Mouse (Mus musculus) kidney, postnatal 0 days (tissue): ENCODE data around the gene Leprot. TPM values are rescaled to one million over a fixed set of nuclear protein-coding genes. Genes with fewer than 3 reads are reported as not detected.

Experiments
- ATAC-seq: fragments of 200-750 bp; cut with Nextera tagmentation; replicated peaks from 2 replicates; pipeline ENCODE4 v1.8.0; 2017; ENCODE audit warnings: low read depth, moderate number of reproducible peaks, moderate TSS enrichment, moderate library complexity; ENCODE audit not compliant: low FRiP score
- DNase-seq: peaks from one replicate; pipeline ENCODE4 v3.0.0-alpha.2; 2016; ENCODE audit warnings: low spot score
- H3K27ac ChIP-seq: fragments of 300-500 bp; sonication (generic); 2 replicates; pipeline ENCODE4 v1.5.1; 2014; ENCODE audit warnings: mild to moderate bottlenecking
- H3K27me3 ChIP-seq: fragments of 300-500 bp; sonication (generic); 2 replicates; pipeline ENCODE4 v1.6.1; 2014; ENCODE audit warnings: low read length, mixed read lengths; ENCODE audit not compliant: insufficient read depth
- H3K36me3 ChIP-seq: fragments of 300-500 bp; sonication (generic); 2 replicates; pipeline ENCODE4 v1.6.1; 2014; ENCODE audit warnings: low read length, mixed read lengths; ENCODE audit not compliant: insufficient read depth
- H3K4me1 ChIP-seq: fragments of 300-500 bp; sonication (generic); replicated peaks from 2 replicates; pipeline ENCODE4 v1.6.1; 2014; ENCODE audit warnings: antibody characterized with exemption, low read length, mixed read lengths; ENCODE audit not compliant: insufficient read depth
- H3K4me2 ChIP-seq: fragments of 300-500 bp; sonication (generic); 2 replicates; pipeline ENCODE4 v1.6.1; 2014; ENCODE audit warnings: mild to moderate bottlenecking, low read length, moderate library complexity, mixed read lengths
- H3K4me3 ChIP-seq: fragments of 300-500 bp; sonication (generic); replicated peaks from 2 replicates; pipeline ENCODE4 v1.5.1; 2014; ENCODE audit warnings: low read depth, low read length
- H3K9ac ChIP-seq: fragments of 300-500 bp; sonication (generic); 2 replicates; pipeline ENCODE4 v1.6.1; 2014; ENCODE audit warnings: low read depth, low read length
- H3K9me3 ChIP-seq: fragments of 300-500 bp; sonication (generic); replicated peaks from 2 replicates; pipeline ENCODE4 v1.6.1; 2016; ENCODE audit warnings: low read length, inconsistent platforms, mixed read lengths
- CTCF ChIP-seq: IDR thresholded peaks from 2 replicates; pipeline ENCODE4 v1.5.1; 2016; ENCODE audit warnings: antibody characterized with exemption, low read depth, mild to moderate bottlenecking, moderate library complexity
- WGBS: fragments of 180-500 bp; shearing (Covaris S2); extraction: QIAGEN DNeasy Blood & Tissue Kit; methylation state at CpG from one replicate; pipeline ENCODE4 v1.1.7; 2014; 5-methylcytosine and 5-hydroxymethylcytosine counted together
- polyA plus RNA-seq: library from polyadenylated mRNA; unstranded; fragments of >200 nt; fragmentation: Nextera tagmentation; extraction: Ambion mirVana; gene quantifications from 2 replicates; pipeline ENCODE4 v1.2.1, GENCODE M21; 2015

The Leprot gene
- polyA plus RNA-seq, 1 experiment from 2014 or later: 113 TPM

- no peak overlapping the region for H3K9ac ChIP-seq
- H3K9me3 ChIP-seq: no peaks in the 10 kb centered on the region
- ATAC-seq (no peak), DNase-seq (no peak)
- 73% methylated on average over 4 of the region's 4 CpGs for WGBS
- no peak for TF ChIP-seq CTCF
- H3K4me1 ChIP-seq: no peaks in the 10 kb centered on the region
- H3K4me3 ChIP-seq: no peak overlapping the region
- H3K4me2 ChIP-seq: no peak overlapping the region
- no peak overlapping the region for H3K27ac ChIP-seq
- no peaks in the 10 kb centered on the region for H3K27me3 ChIP-seq
- H3K36me3 ChIP-seq: no peaks in the 10 kb centered on the region
Measured at GRCm38 (mm10) chr4:101689241-101689640, 41.7 kb downstream of the Leprot start.

- H3K27me3 ChIP-seq: no peaks in the 10 kb centered on the region
- no peak for DNase-seq
- no peak for ATAC-seq
- no peak overlapping the region for H3K27ac ChIP-seq
- no peaks in the 10 kb centered on the region for H3K4me1 ChIP-seq
- no peak overlapping the region for H3K9ac ChIP-seq
- 68% methylated on average over 5 of the region's 5 CpGs for WGBS
- H3K4me2 ChIP-seq: no peak overlapping the region
- no peaks in the 10 kb centered on the region for H3K36me3 ChIP-seq
- no peak overlapping the region for H3K4me3 ChIP-seq
- no peaks in the 10 kb centered on the region for H3K9me3 ChIP-seq
- TF ChIP-seq CTCF: no peak
Measured at GRCm38 (mm10) chr4:101689645-101690044, 42.1 kb downstream of the Leprot start.

GRCm38 (mm10) chr4:101692892-101693291, 45.4 kb downstream of the Leprot start:
- Histone ChIP-seq H3K4me2 (no peak overlapping the region), H3K27me3 (no peaks in the 10 kb centered on the region), H3K27ac (no peak overlapping the region), H3K4me3 (no peak overlapping the region), H3K9me3 (no peaks in the 10 kb centered on the region), H3K36me3 (no peaks in the 10 kb centered on the region), H3K4me1 (no peaks in the 10 kb centered on the region), H3K9ac (no peak overlapping the region)
- TF ChIP-seq CTCF: no peak
- 58% methylated on average over 4 of the region's 4 CpGs for WGBS
- no peak for ATAC-seq
- DNase-seq: no peak

GRCm38 (mm10) chr4:101694529-101694928, 47.0 kb downstream of the Leprot start:
- no peak for DNase-seq
- Histone ChIP-seq H3K36me3 (no peaks in the 10 kb centered on the region), H3K27me3 (no peaks in the 10 kb centered on the region), H3K4me2 (no peak overlapping the region), H3K9ac (no peak overlapping the region), H3K4me1 (no peaks in the 10 kb centered on the region), H3K9me3 (no peaks in the 10 kb centered on the region), H3K4me3 (no peak overlapping the region), H3K27ac (no peak overlapping the region)
- ATAC-seq: no peak
- TF ChIP-seq CTCF: no peak
- WGBS: 69% methylated on average over 6 of the region's 6 CpGs

- no peak for TF ChIP-seq CTCF
- H3K9ac ChIP-seq: no peak overlapping the region
- H3K9me3 ChIP-seq: no peaks in the 10 kb centered on the region
- H3K4me2 ChIP-seq: no peak overlapping the region
- ATAC-seq (no peak), DNase-seq (no peak)
- H3K4me1 ChIP-seq: no peaks in the 10 kb centered on the region
- no peaks in the 10 kb centered on the region for H3K27me3 ChIP-seq
- H3K36me3 ChIP-seq: no peaks in the 10 kb centered on the region
- H3K4me3 ChIP-seq: no peak overlapping the region
- no peak overlapping the region for H3K27ac ChIP-seq
- 83% methylated on average over 3 of the region's 3 CpGs for WGBS
Measured at GRCm38 (mm10) chr4:101697236-101697635, 49.7 kb downstream of the Leprot start.

- no peak for DNase-seq
- no peaks in the 10 kb centered on the region for H3K4me1 ChIP-seq
- no peak overlapping the region for H3K9ac ChIP-seq
- no peak for ATAC-seq
- no peaks in the 10 kb centered on the region for H3K36me3 ChIP-seq
- H3K4me3 ChIP-seq: no peak overlapping the region
- no peak overlapping the region for H3K4me2 ChIP-seq
- WGBS: 65% methylated on average over 1 of the region's 1 CpGs
- TF ChIP-seq CTCF: no peak
- H3K9me3 ChIP-seq: no peaks in the 10 kb centered on the region
- no peaks in the 10 kb centered on the region for H3K27me3 ChIP-seq
- H3K27ac ChIP-seq: no peak overlapping the region
Measured at GRCm38 (mm10) chr4:101699423-101699822, 51.9 kb downstream of the Leprot start.

GRCm38 (mm10) chr4:101700892-101701640, 53.5 kb downstream of the Leprot start:
- DNase-seq: no peak
- Histone ChIP-seq H3K4me2 (no peak overlapping the region), H3K9ac (no peak overlapping the region), H3K27ac (no peak overlapping the region), H3K36me3 (no peaks in the 10 kb centered on the region), H3K9me3 (no peaks in the 10 kb centered on the region), H3K4me1 (no peaks in the 10 kb centered on the region), H3K27me3 (no peaks in the 10 kb centered on the region), H3K4me3 (no peak overlapping the region)
- WGBS: 78% methylated on average over 14 of the region's 14 CpGs
- no peak for TF ChIP-seq CTCF
- no peak for ATAC-seq
